Mouse (Mus musculus): ENCODE results near the gene Adcy10. TPM values are rescaled to one million over a fixed set of nuclear protein-coding genes. Genes with fewer than 3 reads are reported as not detected.

Gene Adcy10
- polyA plus RNA-seq, 1 experiment = not detected

DNA sequence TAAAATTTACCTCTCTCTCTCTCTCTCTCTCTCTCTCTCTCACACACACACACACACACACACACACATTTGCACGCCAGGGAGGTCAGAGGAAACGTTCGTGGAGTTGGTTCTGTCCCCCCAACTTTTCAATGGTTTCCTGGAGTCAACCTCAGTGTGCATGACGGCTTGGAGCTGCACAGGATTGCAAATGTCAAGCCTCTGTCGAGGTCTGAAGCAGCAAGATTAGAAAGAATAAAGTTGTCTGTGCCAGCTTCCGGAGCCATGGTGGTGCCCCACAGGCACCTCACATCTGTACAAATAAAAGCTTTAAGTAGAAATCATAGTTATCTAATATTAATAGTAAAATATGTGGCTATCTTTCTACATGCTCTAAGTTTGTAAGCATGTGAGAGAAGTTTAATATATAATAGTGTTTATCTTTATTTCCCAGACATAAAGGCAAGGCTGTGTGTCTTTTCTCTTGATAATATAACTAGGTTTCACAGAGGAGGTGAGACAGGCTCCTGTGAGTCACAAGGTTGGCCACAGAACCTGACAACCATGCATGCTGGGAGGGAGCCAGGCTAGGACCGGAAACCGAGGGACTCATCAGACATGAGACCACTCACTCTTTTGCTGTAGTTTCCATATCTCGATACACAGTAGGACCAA lies 91.6 kb downstream of the Adcy10 start:
- Histone ChIP-seq H3K4me3 (ENCODE audit: insufficient read depth, low read length) (no peak overlapping the region), H3K27ac (ENCODE audit: insufficient read depth, low read length) (no peak overlapping the region), H3K4me1 (ENCODE audit: control insufficient read depth, insufficient read depth, low read length) (no peaks in the 10 kb centered on the region)
- TF ChIP-seq POLR2A (IDR thresholded peaks at IDR 0.05; ENCODE audit: low read depth, low read length) (no peak), CTCF (IDR thresholded peaks at IDR 0.05; ENCODE audit: borderline replicate concordance, insufficient read depth, low read length) (no peak)

DNA sequence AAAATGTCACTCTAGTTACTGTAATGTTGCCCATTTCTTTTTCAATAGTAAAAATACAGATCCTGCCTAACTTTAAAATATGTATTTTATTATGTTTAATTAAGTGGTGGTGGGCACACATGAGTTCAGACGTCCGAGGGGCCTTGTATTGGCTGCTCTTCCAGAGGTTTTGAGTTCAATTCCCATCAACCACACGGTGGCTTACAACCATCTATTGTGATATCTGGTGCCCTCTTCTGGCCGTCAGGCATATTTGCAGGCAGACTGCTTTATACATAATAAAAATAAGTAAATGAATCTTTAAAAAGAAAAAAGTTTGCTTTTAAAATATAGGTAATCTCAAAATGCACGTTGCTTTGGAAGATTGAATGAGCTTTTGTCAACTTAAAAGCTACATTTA lies 94.3 kb downstream of the Adcy10 start:
- TF ChIP-seq CTCF (IDR thresholded peaks at IDR 0.05; ENCODE audit: borderline replicate concordance, insufficient read depth, low read length) = no peak
- no peak for TF ChIP-seq POLR2A (IDR thresholded peaks at IDR 0.05; ENCODE audit: low read depth, low read length)
- H3K4me3 ChIP-seq (ENCODE audit: insufficient read depth, low read length) = no peak overlapping the region
- no peak overlapping the region for H3K27ac ChIP-seq (ENCODE audit: insufficient read depth, low read length)
- H3K4me1 ChIP-seq (ENCODE audit: control insufficient read depth, insufficient read depth, low read length) = no peaks in the 10 kb centered on the region

DNA sequence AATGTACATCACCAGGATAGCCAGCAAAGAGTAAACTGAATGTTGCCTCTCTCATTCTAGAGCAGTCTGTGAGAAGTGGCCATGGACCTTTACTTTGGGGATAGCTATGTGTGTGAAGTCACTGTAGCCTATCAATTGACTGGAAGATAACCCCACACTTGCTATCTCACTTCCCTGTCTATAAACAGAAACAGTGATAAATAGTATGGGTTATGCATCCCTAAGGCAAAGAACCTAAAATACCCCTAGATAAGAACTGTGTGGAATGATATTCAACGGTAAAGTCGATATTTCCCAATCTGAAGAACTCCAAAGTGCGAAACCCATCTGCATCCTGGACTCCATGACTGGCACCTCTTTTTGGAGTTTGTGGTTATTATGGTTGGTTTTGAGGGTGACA lies 96.3 kb downstream of the Adcy10 start:
- no peak for TF ChIP-seq POLR2A (IDR thresholded peaks at IDR 0.05; ENCODE audit: low read depth, low read length)
- no peak for TF ChIP-seq CTCF (IDR thresholded peaks at IDR 0.05; ENCODE audit: borderline replicate concordance, insufficient read depth, low read length)
- no peak overlapping the region for H3K27ac ChIP-seq (ENCODE audit: insufficient read depth, low read length)
- no peaks in the 10 kb centered on the region for H3K4me1 ChIP-seq (ENCODE audit: control insufficient read depth, insufficient read depth, low read length)
- H3K4me3 ChIP-seq (ENCODE audit: insufficient read depth, low read length) = no peak overlapping the region

- Histone ChIP-seq H3K4me3 (ENCODE audit: insufficient read depth, low read length) (no peak overlapping the region), H3K4me1 (ENCODE audit: control insufficient read depth, insufficient read depth, low read length) (no peaks in the 10 kb centered on the region), H3K27ac (ENCODE audit: insufficient read depth, low read length) (no peak overlapping the region)
- TF ChIP-seq POLR2A (IDR thresholded peaks at IDR 0.05; ENCODE audit: low read depth, low read length) (no peak), CTCF (IDR thresholded peaks at IDR 0.05; ENCODE audit: borderline replicate concordance, insufficient read depth, low read length) (peak; percentile 98)
Observed at GRCm38 (mm10) chr1:165583529-165584184, 98.7 kb downstream of the Adcy10 start.

- Histone ChIP-seq H3K4me1 (ENCODE audit: control insufficient read depth, insufficient read depth, low read length) (no peaks in the 10 kb centered on the region), H3K4me3 (ENCODE audit: insufficient read depth, low read length) (no peak overlapping the region), H3K27ac (ENCODE audit: insufficient read depth, low read length) (no peak overlapping the region)
- TF ChIP-seq CTCF (IDR thresholded peaks at IDR 0.05; ENCODE audit: borderline replicate concordance, insufficient read depth, low read length) (no peak), POLR2A (IDR thresholded peaks at IDR 0.05; ENCODE audit: low read depth, low read length) (no peak)
Observed at GRCm38 (mm10) chr1:165585389-165586104, 100.6 kb downstream of the Adcy10 start.

DNA sequence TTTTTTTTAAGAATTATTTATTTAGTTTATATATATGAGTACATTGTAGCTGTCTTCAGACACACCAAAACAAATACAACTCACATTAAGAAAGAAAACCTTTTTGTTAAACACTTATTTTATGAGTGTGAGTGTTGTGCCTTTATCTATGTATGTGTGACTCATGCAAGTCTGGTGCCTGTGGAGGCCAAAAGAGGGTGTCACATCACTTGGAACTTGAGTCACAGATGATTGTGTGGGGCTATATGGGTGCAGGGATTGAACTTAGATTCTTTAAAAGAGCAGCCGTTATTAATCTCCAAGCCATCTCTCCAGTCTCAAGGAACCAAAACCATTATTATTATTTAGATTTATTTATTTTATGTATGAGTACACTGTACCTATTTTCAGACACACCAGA lies 101.4 kb downstream of the Adcy10 start:
- H3K27ac ChIP-seq (ENCODE audit: insufficient read depth, low read length) = no peak overlapping the region
- no peak overlapping the region for H3K4me3 ChIP-seq (ENCODE audit: insufficient read depth, low read length)
- TF ChIP-seq CTCF (IDR thresholded peaks at IDR 0.05; ENCODE audit: borderline replicate concordance, insufficient read depth, low read length) (no peak), POLR2A (IDR thresholded peaks at IDR 0.05; ENCODE audit: low read depth, low read length) (no peak)
- no peaks in the 10 kb centered on the region; the same call in 1 of the 2 replicates for H3K4me1 ChIP-seq (ENCODE audit: control insufficient read depth, insufficient read depth, low read length)

DNA sequence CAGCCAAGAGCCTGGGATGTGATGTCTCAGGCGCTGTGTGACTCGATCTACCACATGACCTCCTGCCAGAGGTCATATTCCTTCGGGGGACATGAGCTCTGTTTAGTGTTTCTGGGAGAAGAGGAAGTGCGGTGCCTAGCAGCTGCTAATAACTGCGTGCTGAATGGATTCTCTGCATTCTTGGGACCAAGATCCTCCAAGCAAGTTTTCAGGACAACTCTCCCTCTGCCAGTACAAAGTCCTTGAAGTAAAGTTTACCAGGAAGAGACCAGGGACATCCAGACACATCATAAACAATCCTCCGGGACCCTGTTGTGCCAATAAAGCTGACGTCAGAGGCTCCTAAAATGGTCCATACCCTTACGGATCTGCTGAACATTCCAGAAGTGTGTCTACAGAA lies 102.9 kb downstream of the Adcy10 start:
- H3K4me1 ChIP-seq (ENCODE audit: control insufficient read depth, insufficient read depth, low read length) = no peaks in the 10 kb centered on the region; the same call in 1 of the 2 replicates
- no peak overlapping the region for H3K27ac ChIP-seq (ENCODE audit: insufficient read depth, low read length)
- TF ChIP-seq POLR2A (IDR thresholded peaks at IDR 0.05; ENCODE audit: low read depth, low read length) (no peak), CTCF (IDR thresholded peaks at IDR 0.05; ENCODE audit: borderline replicate concordance, insufficient read depth, low read length) (no peak)
- H3K4me3 ChIP-seq (ENCODE audit: insufficient read depth, low read length) = no peak overlapping the region

DNA sequence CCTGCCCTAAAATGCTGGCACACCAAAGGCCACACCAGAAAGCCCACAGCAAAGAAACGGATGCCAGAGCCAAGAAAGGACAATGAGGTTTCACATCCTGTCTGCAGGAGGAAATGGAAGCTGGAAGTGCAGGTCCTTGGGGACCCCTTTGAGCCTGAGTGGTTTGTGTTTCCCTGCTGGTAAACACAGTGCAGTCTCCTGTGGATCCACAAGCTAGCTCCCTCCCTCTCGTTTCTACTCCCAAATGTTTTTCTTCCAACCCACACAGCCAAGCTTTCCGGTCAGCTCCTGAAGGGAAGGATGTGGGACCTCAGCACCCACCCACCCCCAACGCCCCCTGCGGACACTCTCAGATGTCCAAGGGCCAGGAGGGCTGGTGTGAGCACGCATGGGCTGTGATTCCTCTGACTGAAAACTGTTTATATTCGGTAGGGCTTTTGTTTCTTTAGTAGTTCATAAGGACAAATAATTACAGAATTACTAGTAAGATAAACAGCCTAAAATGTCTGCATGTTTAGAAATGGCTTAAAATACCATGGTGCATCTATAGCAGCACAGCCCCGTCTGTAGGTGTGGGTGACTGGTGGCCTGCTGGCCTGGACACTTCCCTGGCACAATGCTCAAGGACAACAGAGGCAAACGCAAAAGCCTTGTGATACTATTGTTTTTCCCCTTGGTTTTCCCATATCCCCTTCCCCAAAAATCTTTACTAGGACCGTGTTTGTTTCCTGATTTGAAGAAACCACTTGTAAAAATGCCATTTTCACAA lies 104.5 kb downstream of the Adcy10 start:
- Histone ChIP-seq H3K27ac (ENCODE audit: insufficient read depth, low read length) (0 out of 2 replicates have a peak overlapping the region, but pooled peaks have one; percentile 3), H3K4me1 (ENCODE audit: control insufficient read depth, insufficient read depth, low read length) (no peaks in the 10 kb centered on the region; the same call in 1 of the 2 replicates), H3K4me3 (ENCODE audit: insufficient read depth, low read length) (no peak overlapping the region)
- TF ChIP-seq POLR2A (IDR thresholded peaks at IDR 0.05; ENCODE audit: low read depth, low read length) (no peak), CTCF (IDR thresholded peaks at IDR 0.05; ENCODE audit: borderline replicate concordance, insufficient read depth, low read length) (no peak)

GRCm38 (mm10) chr1:165590760-165591159 lies 105.8 kb downstream of the Adcy10 start:
- no peaks in the 10 kb centered on the region; the same call in 1 of the 2 replicates for H3K4me1 ChIP-seq (ENCODE audit: control insufficient read depth, insufficient read depth, low read length)
- no peak for TF ChIP-seq POLR2A (IDR thresholded peaks at IDR 0.05; ENCODE audit: low read depth, low read length)
- TF ChIP-seq CTCF (IDR thresholded peaks at IDR 0.05; ENCODE audit: borderline replicate concordance, insufficient read depth, low read length) = no peak
- no peak overlapping the region for H3K4me3 ChIP-seq (ENCODE audit: insufficient read depth, low read length)
- no peak overlapping the region for H3K27ac ChIP-seq (ENCODE audit: insufficient read depth, low read length)

All from embryonic fibroblast, embryonic 13.5 days (primary cell).